Mouse (Mus musculus) mesoderm, embryonic 11.5 days (tissue): ENCODE measurements around the gene Slc9a8.

Experiments used
- DNase-seq: peaks from one replicate; pipeline ENCODE4 v3.0.0-alpha.2; 2012; ENCODE audit warnings: low read depth, low spot score

Gene Slc9a8

DNA sequence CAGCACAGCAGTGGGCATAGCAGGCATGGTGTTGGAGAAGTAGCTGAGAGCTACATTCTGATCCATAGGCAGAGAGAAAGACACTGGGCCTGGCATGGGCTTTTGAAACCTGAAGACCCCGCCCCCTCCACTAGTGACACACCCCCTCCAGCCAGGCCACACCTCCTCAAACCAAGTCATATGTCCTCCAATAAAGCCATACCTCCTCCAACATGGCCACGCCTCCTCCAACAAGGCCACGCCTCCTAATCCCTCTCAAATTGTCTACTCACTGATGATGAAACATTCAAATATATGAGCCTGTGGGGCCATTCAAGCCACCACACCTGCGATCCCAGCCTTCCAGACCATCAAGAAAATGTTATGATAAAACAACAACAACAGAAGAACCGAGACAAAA lies 7.1 kb upstream of the Slc9a8 start:
- no peak for DNase-seq

GRCm38 (mm10) chr2:167415970-167416563 lies 5.4 kb upstream of the Slc9a8 start:
- DNase-seq: no peak

GRCm38 (mm10) chr2:167417048-167417447 lies 4.5 kb upstream of the Slc9a8 start:
- DNase-seq: no peak

DNA sequence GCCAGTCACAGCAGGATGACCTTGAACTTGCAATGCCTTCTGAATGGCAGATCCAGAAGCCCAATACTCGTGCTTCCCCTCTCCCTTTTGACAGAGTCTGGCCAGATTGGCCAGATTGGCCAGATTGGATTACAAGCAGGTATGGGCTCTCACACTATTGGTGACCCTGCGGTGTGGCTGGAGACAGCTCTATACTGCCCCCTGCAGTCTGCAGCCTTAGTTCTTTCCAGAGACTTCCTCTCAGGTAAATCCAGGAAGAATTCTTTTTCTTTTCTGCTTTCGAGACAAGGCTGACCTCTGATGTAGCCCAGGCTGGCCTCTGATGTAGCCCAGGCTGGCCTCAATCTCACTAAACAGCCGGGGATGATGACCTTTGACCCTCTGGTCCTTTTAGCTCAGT lies 3.8 kb upstream of the Slc9a8 start:
- peak; percentile 61 for DNase-seq

GRCm38 (mm10) chr2:167419204-167419603 lies 2.3 kb upstream of the Slc9a8 start:
- DNase-seq: peak; percentile 86

DNA sequence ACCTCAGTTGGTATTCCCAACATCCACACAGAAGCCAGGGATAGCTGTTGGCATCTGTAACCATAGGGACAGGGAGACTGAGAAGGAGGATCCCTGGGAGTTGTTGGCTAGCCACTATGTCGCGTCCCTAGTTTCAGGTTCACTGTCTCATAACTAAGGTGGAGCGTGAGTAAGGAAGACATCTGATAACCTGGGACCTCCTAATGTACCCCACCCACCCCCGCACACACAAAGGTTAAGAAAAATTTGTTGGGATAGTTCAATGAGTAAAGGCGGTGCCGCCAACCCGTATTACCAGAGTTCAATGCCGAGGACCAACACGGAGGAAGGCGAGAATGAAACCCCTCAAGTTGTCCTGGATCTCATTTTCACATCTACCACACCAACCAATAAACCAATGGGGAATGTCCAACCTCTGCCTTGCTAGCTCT lies 686 bp upstream of the Slc9a8 start:
- no peak for DNase-seq

DNA sequence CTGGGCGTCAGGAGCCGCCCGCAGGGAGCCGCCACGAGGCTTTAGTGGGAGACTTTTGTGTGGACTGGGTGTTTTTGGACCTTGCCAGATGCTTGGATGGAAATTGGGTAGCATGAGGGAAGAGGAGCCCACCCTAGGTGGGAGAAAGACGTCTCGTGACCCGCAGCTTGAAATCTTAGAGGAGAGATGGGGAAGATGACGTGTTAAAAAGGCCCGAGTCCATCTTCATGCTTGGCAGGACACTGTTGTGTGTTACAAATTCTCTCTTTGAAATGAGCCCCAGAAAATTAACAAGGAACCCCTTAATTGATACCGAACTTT lies 598 bp downstream of the Slc9a8 start:
- DNase-seq: no peak

DNA sequence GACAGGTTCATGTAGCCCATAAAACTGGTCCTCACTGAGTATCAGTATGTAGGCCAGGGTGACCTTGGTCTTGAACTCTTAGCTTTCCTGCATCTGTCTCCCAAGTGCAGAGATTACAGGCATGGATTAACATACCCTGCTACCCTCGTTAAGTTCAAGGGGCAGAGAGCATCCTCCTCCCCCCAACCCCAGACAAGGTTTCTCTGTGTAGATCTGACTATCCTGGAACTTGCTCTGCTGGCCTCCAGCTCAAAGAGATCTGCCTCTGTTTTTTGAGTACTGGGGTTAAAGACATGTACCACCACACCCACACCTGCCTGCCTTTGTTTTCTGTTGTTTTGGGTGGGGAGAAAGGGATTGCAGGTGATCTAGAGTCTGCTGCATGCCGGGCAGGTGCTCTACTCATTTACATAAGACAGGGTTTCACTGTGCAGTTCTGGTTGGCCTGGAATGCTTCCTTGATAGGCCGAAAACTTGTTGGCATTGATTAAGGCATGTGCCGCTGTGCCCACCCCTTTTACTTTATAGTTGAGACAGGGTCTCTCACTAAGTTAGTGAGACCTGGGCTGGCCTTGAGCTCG lies 1.6 kb downstream of the Slc9a8 start:
- DNase-seq: no peak

- no peak for DNase-seq
These were observed 2.5 kb downstream of the Slc9a8 start for GRCm38 (mm10) chr2:167424040-167424439.

- DNase-seq: no peak
These were observed 3.0 kb downstream of the Slc9a8 start for GRCm38 (mm10) chr2:167424516-167424915.

DNA sequence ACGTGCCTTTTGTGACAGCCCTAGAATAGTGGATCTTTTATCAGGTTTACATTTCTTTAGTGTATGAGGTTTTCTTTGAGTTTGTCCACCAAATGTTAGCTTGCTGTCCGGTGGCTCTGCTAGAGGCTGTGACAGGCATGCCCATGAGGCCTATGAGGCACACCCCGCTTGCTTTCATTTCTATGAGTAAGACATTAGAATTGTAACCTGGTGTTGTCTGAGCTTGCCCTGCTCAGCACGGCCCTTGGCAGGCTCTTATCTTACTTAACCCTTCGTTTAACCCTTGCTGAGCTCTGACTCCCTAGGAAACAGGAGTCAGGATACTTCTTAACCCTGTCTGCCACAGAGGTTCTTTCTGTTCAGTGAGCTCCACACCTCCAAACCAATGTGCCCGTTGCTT lies 3.9 kb downstream of the Slc9a8 start:
- DNase-seq: no peak

- no peak for DNase-seq
These were observed 8.1 kb downstream of the Slc9a8 start for GRCm38 (mm10) chr2:167429596-167429995.

DNA sequence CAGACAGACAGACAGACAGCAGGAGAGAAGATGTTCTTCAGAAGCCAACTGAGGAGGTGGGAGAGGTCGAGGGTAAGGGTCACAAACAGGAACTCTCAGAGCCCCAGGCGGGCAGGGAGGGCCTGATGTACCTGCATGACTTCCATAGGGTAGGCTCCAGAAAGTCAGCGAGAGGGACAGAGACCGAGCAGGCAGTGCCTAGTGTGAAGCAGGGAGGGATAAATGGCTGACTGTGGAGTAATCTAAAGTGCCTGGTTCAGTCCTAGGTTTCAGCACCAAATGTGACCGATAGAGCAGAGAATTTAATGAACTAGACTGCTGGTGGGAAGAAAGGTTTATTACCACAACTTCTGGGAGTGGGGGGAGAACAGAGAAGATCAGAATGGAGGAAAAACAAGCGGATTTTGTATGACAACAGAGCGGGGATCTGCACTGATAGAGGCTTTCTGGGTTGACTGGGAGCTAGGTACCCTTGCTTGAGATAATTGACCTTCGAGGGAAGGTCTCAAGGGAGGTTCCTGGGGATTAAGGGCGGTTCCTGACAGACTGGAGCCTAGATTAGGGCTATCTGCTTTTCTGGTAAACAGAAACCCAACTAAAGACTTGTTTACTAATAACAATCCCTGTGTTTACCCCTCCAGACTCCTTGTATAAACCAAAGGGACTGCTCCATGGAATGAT lies 9.4 kb downstream of the Slc9a8 start:
- no peak for DNase-seq

GRCm38 (mm10) chr2:167431418-167431776 lies 9.9 kb downstream of the Slc9a8 start:
- DNase-seq: no peak

GRCm38 (mm10) chr2:167434570-167434969 lies 13.1 kb downstream of the Slc9a8 start:
- DNase-seq: no peak

DNA sequence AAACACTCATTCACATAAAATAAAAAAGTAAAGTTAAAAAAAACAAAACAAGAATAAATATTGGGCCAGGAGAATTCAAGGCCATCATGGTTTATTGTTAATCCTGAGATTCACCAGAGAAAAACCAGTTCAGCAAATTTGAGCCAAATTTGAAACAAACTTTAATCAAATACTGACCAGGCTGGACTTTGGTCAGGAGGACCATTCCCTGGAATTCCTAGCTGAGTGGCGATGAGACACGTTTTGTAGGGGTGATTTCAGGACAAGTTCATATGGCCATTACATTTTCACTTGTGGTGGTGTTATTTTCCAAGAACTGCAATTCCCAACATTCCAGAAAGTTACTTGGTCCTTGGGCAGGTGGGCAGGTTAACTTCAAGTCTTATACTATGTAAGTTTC lies 14.1 kb downstream of the Slc9a8 start:
- DNase-seq: no peak

DNA sequence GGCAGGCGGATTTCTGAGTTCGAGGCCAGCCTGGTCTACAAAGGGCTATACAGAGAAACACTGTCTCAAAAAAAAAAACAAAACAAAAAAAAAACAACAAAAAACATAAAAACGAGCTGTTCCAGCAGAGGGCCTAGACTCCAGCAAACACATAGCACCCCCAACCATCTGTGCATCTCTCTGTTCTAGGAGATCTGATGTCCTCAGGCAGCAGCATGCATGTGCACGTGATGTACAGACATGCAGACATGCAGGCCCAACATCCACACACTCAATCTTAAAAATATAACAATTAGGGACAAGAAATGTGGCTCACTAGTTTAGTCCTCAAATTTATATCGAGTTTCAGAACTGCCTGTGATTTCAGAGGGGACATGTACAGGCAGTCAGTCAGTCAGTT lies 14.9 kb downstream of the Slc9a8 start:
- no peak for DNase-seq

- DNase-seq: no peak
These were observed 17.9 kb downstream of the Slc9a8 start for GRCm38 (mm10) chr2:167439422-167439821.

DNA sequence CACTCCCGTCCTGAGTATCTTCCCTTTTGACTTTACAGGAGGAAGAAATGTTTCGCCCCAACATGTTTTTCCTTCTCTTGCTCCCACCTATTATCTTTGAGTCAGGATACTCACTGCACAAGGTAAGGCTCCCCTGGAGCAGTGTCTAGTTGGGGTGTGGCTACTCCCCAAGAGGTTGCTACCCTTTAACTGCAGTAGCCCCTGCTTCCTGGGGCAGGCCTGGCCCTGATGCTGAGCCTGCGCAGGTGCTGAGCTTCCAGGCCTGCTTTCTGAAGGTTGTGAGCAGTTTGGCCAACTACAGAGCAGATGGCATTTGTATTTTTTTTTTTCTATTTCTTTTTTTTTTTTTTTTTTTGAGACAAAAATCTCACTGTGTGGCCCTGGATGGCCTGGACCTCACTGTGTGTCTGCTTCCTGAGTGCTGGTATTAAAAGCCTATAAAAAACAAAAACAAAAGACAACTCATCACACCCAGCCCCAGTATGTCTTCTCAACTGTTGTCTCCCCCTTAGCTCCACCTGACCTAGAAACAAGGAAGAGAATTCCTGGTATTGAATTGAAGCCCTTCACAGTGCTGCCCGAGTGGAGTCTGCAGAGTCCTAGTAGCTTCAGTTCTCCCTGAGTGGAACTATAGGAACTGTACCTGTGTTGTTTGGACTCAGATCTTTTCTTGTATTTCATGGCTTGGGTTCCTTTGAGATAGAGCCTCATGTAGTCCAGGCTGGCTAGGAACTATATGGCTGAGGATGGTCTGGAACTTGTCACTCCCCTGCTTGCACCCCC lies 22.1 kb downstream of the Slc9a8 start:
- DNase-seq: no peak

- DNase-seq: no peak
These were observed 24.6 kb downstream of the Slc9a8 start for GRCm38 (mm10) chr2:167445911-167446780.

GRCm38 (mm10) chr2:167447207-167447606 lies 25.7 kb downstream of the Slc9a8 start:
- DNase-seq: no peak

GRCm38 (mm10) chr2:167447629-167448028 lies 26.1 kb downstream of the Slc9a8 start:
- no peak for DNase-seq
